Mouse (Mus musculus): ENCODE data around the gene Wnt6. TPM values are rescaled to one million over a fixed set of nuclear protein-coding genes. Genes with fewer than 3 reads are reported as not detected.
"Not testable (repeated sequence)": the region's sequence is repeated elsewhere in the genome, so short reads cannot be mapped to it uniquely, and the experiment has no call there.

Wnt6 gene
- polyA plus RNA-seq, 2 experiments from 2014 or later = not detected

GRCm38 (mm10) chr1:74807551-74808071, 35.9 kb downstream of the Wnt6 start:
- no peak for ATAC-seq

GRCm38 (mm10) chr1:74808078-74808477, 36.4 kb downstream of the Wnt6 start:
- peak; percentile 66 for ATAC-seq

- no peak for ATAC-seq
Measured at GRCm38 (mm10) chr1:74809007-74809406, 37.3 kb downstream of the Wnt6 start.

- ATAC-seq = no peak
Measured at GRCm38 (mm10) chr1:74814931-74815647, 43.4 kb downstream of the Wnt6 start.

- not testable (repeated sequence) for ATAC-seq
Measured at GRCm38 (mm10) chr1:74815965-74816364, 44.3 kb downstream of the Wnt6 start.

GRCm38 (mm10) chr1:74816612-74817199, 45.0 kb downstream of the Wnt6 start:
- peak; percentile 97 for ATAC-seq

GRCm38 (mm10) chr1:74817219-74817618, 45.5 kb downstream of the Wnt6 start:
- peak; percentile 51 for ATAC-seq

GRCm38 (mm10) chr1:74818509-74818908, 46.8 kb downstream of the Wnt6 start:
- no peak for ATAC-seq

- not testable (repeated sequence) for ATAC-seq
Measured at GRCm38 (mm10) chr1:74823598-74823997, 51.9 kb downstream of the Wnt6 start.

- ATAC-seq = no peak
Measured at GRCm38 (mm10) chr1:74824518-74825302, 53.0 kb downstream of the Wnt6 start.

GRCm38 (mm10) chr1:74830061-74830460, 58.4 kb downstream of the Wnt6 start:
- ATAC-seq = no peak

GRCm38 (mm10) chr1:74833255-74833654, 61.6 kb downstream of the Wnt6 start:
- ATAC-seq = no peak

Other genes starting within 250 kb of the Wnt6 start
- 1 to 10 TPM; 1.7 to 2.2 TPM for gene Plcd4, start 229.0 kb upstream of the Wnt6 start, polyA plus RNA-seq (2017; shearing (Covaris generic))
- gene Usp37, start 227.6 kb upstream of the Wnt6 start, polyA plus RNA-seq (2017; shearing (Covaris generic)) = 10 to 100 TPM; 30.4 to 38.5 TPM
- 10 to 100 TPM in 1 of 2 experiments, 1 to 10 TPM in 1; 7.2 to 16.2 TPM for gene Zfp142, start 183.6 kb upstream of the Wnt6 start, polyA plus RNA-seq (2017; shearing (Covaris generic))
- 10 to 100 TPM; 16.0 to 18.4 TPM for gene Bcs1l, start 183.6 kb upstream of the Wnt6 start, polyA plus RNA-seq (2017; shearing (Covaris generic))
- 10 to 100 TPM; 19.7 to 31.9 TPM for gene Rnf25, start 170.5 kb upstream of the Wnt6 start, polyA plus RNA-seq (2017; shearing (Covaris generic))
- not detected for gene Stk36, start 170.4 kb upstream of the Wnt6 start, polyA plus RNA-seq (2017; shearing (Covaris generic))
- 10 to 100 TPM; 12.5 to 17.7 TPM for gene Ttll4, start 110.1 kb upstream of the Wnt6 start, polyA plus RNA-seq (2017; shearing (Covaris generic))
- gene Cyp27a1, start 58.3 kb upstream of the Wnt6 start, polyA plus RNA-seq (2017; shearing (Covaris generic)) = not detected
- gene Prkag3, start 22.7 kb upstream of the Wnt6 start, polyA plus RNA-seq (2017; shearing (Covaris generic)) = not detected
- under 1 TPM; 0.13 to 0.48 TPM for gene Wnt10a, start 19.6 kb downstream of the Wnt6 start, polyA plus RNA-seq (2017; shearing (Covaris generic))
- not detected for gene Cdk5r2, start 83.0 kb downstream of the Wnt6 start, polyA plus RNA-seq (2017; shearing (Covaris generic))
- gene Fev, start 113.5 kb downstream of the Wnt6 start, polyA plus RNA-seq (2017; shearing (Covaris generic)) = not detected
- gene Cryba2, start 121.3 kb downstream of the Wnt6 start, polyA plus RNA-seq (2017; shearing (Covaris generic)) = not detected
- not detected for gene Cfap65, start 163.7 kb downstream of the Wnt6 start, polyA plus RNA-seq (2017; shearing (Covaris generic))
- not detected for gene Ihh, start 179.8 kb downstream of the Wnt6 start, polyA plus RNA-seq (2017; shearing (Covaris generic))

All from CD4-positive, CD25-positive, alpha-beta regulatory T cell, adult 4 months (primary cell).